Mouse (Mus musculus) spleen, adult 2 months (tissue): Measurements from ENCODE around the gene Thap7. TPM values are rescaled to one million over a fixed set of nuclear protein-coding genes. Genes with fewer than 3 reads are reported as not detected.

Experiments
- DNase-seq, 2 experiments: peaks; one replicate each; pipeline versions ENCODE4 v3.0.0 to v3.0.0-alpha.2; 2012 to 2021; ENCODE audit warnings: low spot score in 2 of 2, low read depth in 1 of 2
- H3K27ac ChIP-seq: fragments of 200-500 bp; 2 replicates; pipeline ENCODE4 v1.5.1; 2012; ENCODE audit warnings: low read length, inconsistent platforms; ENCODE audit not compliant: insufficient read depth
- H3K27me3 ChIP-seq: fragments of 200-500 bp; 2 replicates; pipeline ENCODE4 v1.6.1; 2012; ENCODE audit warnings: mild to moderate bottlenecking, moderate library complexity, low read length, inconsistent platforms; ENCODE audit not compliant: control insufficient read depth, insufficient read depth
- H3K36me3 ChIP-seq: fragments of 200-500 bp; 2 replicates; pipeline ENCODE4 v1.6.1; 2012; ENCODE audit warnings: mild to moderate bottlenecking, low read length, inconsistent platforms; ENCODE audit not compliant: control insufficient read depth, insufficient read depth
- H3K4me1 ChIP-seq: fragments of 200-500 bp; 2 replicates; pipeline ENCODE4 v1.6.1; 2011; ENCODE audit warnings: inconsistent platforms; ENCODE audit not compliant: control insufficient read depth, insufficient read depth, insufficient read length
- H3K4me3 ChIP-seq: fragments of 200-500 bp; 2 replicates; pipeline ENCODE4 v1.5.1; 2011; ENCODE audit warnings: mild to moderate bottlenecking, inconsistent platforms; ENCODE audit not compliant: insufficient read depth, insufficient read length; ENCODE audit errors: extremely low read depth
- CTCF ChIP-seq: fragments of 200-500 bp; IDR thresholded peaks from 2 replicates; pipeline ENCODE4 v1.5.1; 2011; ENCODE audit warnings: mild to moderate bottlenecking, inconsistent platforms; ENCODE audit not compliant: insufficient read depth, insufficient read length, insufficient replicate concordance; ENCODE audit errors: extremely low read depth
- POLR2A ChIP-seq: fragments of 200-500 bp; IDR thresholded peaks from 2 replicates; pipeline ENCODE4 v1.6.1; 2011; ENCODE audit warnings: low read depth, low read length, inconsistent platforms
- WGBS: fragments of 180-500 bp; shearing (Covaris S2); methylation state at CpG from one replicate; pipeline ENCODE4 v1.1.7; 2018; 5-methylcytosine and 5-hydroxymethylcytosine counted together
- polyA plus RNA-seq: library from polyadenylated mRNA; depleted of rRNA; stranded (reverse); fragments of >200 nt; gene quantifications from 2 replicates; pipeline ENCODE4 v1.2.3, GENCODE M21; 2012

Thap7 gene
- polyA plus RNA-seq, 1 experiment, result 56.2 TPM

DNA sequence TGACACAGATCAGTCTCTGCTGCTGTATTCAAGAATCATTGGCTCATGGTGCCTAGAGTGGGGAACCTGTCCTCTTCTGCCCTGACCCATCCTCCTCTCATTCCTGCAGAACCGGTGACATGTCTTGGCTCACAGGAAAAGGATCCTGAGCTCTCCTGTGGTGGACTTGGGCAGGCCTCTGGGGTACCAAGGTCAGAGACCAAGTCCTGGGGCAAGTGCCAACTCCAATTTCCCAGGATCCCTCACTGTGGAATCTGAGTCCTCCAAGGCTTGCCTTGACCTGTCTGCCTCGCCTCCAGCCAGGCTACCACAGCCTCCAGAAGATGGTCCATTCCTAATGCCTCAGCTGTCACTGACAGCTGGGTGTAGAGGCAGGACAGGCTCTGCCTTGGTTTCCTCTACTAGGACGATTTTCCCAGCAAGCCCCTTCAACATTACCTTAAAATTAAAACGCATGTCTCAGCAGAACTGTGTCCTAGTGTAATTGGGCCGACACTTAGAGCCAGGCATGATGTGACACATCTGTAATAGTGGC lies 23.9 kb downstream of the Thap7 start:
- TF ChIP-seq POLR2A (no peak), CTCF (no peak)
- Histone ChIP-seq H3K4me3 (no peak overlapping the region), H3K36me3 (0 out of 2 replicates have a peak, but pooled peaks cover 3% of the 10 kb centered on the region), H3K4me1 (peaks cover 5% of the 10 kb centered on the region; the same call in 1 of the 2 replicates), H3K27ac (no peak overlapping the region), H3K27me3 (no peaks in the 10 kb centered on the region)
- 84% methylated on average over 5 of the region's 5 CpGs for WGBS
- DNase-seq, result no peak

DNA sequence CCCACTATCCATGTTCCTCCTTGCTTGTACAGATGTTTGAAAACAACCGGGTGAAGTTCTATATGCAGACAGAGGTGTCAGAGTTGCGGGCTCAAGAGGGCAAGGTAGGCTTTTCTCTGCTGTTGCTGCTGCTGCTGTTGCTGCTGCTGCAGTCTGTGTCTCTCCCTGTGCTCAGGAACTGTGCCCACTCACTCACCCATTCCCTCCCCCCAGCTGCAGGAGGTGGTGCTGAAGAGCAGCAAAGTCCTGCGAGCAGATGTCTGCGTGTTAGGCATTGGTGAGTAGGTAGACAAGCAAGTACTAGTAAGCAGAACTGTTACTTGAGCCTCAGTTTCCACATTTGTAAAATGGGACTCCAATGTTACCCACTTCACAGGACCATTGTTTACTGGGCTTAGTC lies 28.3 kb downstream of the Thap7 start:
- TF ChIP-seq CTCF (no peak), POLR2A (no peak)
- Histone ChIP-seq H3K4me3 (no peak overlapping the region), H3K4me1 (no peaks in the 10 kb centered on the region), H3K27ac (no peak overlapping the region), H3K36me3 (no peaks in the 10 kb centered on the region), H3K27me3 (no peaks in the 10 kb centered on the region)
- 65% methylated on average over 4 of the region's 4 CpGs for WGBS
- no peak for DNase-seq

DNA sequence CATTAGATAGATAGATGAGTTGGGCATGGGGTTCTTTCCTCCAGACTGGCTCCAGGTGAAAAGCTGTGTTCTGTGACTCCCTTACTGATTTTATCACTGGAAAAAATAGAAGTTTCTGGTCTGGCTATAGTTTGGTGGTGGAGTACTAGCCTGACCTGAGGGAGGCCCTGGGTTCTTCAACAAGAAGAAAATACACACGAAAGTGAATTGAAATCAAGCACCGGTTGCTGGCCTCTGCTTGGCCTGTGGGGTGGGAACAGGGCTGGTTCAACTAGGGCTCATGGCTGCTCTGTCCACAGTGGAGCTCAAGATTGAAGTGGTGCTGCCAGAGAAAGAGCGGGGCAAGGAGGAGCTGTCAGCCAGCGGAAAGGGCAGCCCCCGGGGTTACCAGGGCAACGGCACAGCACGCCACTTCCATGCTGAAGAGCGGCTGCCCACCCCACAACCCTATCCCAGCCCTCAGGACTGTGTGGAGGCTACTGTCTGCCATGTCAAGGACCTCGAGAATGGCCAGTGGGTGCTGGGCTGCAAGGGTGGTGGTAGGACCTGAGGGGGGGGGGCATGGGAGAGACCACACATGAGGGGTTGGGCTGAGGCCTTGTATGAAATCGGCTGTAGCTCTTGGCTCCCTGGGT lies 31.6 kb downstream of the Thap7 start:
- Histone ChIP-seq H3K4me3 (no peak overlapping the region), H3K36me3 (no peaks in the 10 kb centered on the region), H3K4me1 (no peaks in the 10 kb centered on the region), H3K27ac (no peak overlapping the region), H3K27me3 (no peaks in the 10 kb centered on the region)
- TF ChIP-seq POLR2A, result no peak
- no peak for TF ChIP-seq CTCF
- no peak for DNase-seq
- WGBS, result 74% methylated on average over 10 of the region's 10 CpGs

DNA sequence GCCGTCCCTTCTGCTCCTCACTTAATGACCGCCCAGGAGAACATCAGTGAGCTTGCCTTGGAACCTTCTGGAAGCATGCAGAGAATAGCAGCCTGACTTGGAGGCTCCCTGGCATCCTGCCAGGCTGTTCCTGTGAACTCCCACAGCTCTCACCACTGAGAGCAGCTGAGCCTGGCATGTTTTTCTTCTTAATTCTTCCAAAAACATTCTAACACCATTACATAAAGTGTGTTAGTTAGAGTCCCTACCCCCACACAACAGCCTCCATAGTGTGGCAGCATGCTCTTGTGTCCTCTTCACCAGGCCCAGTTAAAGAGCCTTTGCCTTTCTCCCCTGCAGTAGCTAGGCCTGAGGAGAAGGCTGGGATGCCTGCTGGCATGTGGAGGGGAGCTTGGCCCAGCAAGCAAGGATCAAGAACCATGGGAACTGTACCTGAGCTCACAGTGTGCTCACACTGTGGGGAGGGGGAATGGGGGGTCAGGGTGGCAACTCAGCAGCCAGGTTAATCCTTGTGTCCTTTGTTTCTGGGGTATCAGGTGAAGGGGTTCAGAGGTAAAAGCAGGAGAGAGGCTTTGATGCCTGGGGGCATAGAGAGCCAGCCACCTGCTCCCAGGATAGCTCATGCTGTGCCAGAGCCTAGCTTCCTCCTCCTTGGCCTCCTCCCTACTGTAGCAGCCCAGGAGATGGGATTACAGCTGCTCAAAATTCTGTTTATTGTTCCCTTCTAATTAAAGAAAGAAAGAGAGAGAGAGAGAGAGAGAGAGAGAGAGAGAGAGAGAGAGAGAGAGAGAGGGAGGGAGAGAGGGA lies 34.2 kb downstream of the Thap7 start:
- Histone ChIP-seq H3K4me3 (no peak overlapping the region), H3K36me3 (no peaks in the 10 kb centered on the region), H3K27me3 (no peaks in the 10 kb centered on the region), H3K4me1 (no peaks in the 10 kb centered on the region), H3K27ac (0 out of 2 replicates have a peak overlapping the region, but pooled peaks have one; percentile 9)
- TF ChIP-seq CTCF (no peak), POLR2A (no peak)
- DNase-seq, result no peak
- WGBS, result 81% methylated on average over 2 of the region's 2 CpGs

DNA sequence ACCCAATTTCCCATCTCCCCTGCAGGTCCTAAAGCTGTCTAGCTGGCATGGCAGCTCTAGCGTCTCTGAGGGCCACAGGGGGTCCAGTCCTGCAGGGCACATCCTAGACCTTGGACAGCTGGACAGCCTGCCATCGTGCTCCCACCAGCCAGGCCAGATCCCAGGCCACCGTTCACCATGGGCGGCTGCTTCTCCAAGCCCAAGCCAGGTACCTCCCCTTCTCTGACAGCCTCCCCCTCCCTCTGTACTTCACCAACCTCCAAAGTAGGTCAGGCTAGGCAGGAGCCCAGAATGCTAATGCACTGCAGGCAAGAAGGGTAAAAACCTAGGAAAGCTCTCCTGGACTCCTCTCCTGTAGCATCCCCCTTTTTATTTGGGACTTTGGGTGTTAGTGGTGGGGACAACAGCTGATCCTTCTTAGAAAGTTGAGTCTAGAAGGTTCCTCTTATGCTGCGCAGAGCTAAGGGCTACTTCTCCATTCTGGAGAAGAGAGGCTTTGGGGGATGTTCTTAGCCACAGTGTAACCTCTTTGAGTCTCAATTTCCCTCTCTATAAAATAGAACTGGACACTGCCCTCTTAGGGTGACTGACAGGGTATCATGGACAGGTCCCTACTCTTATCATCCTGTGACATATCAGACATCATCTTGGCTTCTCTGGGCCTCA lies 38.9 kb downstream of the Thap7 start:
- no peaks in the 10 kb centered on the region for H3K4me1 ChIP-seq
- no peak for TF ChIP-seq CTCF
- no peak for TF ChIP-seq POLR2A
- H3K27ac ChIP-seq, result no peak overlapping the region
- no peak for DNase-seq
- H3K36me3 ChIP-seq, result peaks cover 3% of the 10 kb centered on the region; the same call in 1 of the 2 replicates
- H3K27me3 ChIP-seq, result peaks cover 2% of the 10 kb centered on the region
- no peak overlapping the region for H3K4me3 ChIP-seq
- WGBS, result 40% methylated on average over 5 of the region's 5 CpGs

DNA sequence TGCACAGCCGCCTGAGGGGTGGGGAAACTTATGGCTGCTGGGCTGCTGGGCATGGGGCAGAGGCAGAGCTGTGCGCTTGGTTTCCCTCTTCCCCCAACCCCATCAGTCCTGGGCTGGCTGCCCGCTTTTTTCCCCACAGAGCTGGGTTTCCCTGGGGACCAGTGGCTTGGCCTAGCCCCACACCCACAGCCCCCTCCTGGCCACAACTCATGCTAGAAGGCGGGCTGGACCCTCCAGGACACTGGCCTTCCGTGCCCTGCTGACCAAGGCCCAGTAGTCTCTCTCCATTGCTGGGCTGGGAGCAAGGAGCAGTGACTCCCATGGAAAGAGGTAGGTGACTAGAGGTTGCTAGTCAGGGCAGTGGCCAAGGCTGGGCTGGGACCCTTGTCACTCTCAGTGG lies 39.8 kb downstream of the Thap7 start:
- no peak for TF ChIP-seq CTCF
- no peak for TF ChIP-seq POLR2A

More for the DNA sequence above, 39.8 kb downstream of the Thap7 start:
- Histone ChIP-seq H3K27ac (no peak overlapping the region), H3K27me3 (peaks cover 2% of the 10 kb centered on the region), H3K4me3 (no peak overlapping the region), H3K36me3 (peaks cover 4% of the 10 kb centered on the region; the same call in 1 of the 2 replicates), H3K4me1 (no peaks in the 10 kb centered on the region)
- WGBS, result 89% methylated on average over 5 of the region's 5 CpGs
- no peak for DNase-seq
